Mouse (Mus musculus) ovary, postnatal 36 days (tissue): ENCODE measurements around the gene Fam169b.
A peak's percentile ranks its signal among the peaks of the same experiment; 100 is the strongest.

Source experiments
- DNase-seq: peaks from one replicate; pipeline ENCODE4 v3.0.0; 2022; ENCODE audit warnings: low spot score, mixed read lengths

Fam169b gene

GRCm38 (mm10) chr7:68318979-68319378 lies 45.3 kb downstream of the Fam169b start:
- no peak for DNase-seq

DNA sequence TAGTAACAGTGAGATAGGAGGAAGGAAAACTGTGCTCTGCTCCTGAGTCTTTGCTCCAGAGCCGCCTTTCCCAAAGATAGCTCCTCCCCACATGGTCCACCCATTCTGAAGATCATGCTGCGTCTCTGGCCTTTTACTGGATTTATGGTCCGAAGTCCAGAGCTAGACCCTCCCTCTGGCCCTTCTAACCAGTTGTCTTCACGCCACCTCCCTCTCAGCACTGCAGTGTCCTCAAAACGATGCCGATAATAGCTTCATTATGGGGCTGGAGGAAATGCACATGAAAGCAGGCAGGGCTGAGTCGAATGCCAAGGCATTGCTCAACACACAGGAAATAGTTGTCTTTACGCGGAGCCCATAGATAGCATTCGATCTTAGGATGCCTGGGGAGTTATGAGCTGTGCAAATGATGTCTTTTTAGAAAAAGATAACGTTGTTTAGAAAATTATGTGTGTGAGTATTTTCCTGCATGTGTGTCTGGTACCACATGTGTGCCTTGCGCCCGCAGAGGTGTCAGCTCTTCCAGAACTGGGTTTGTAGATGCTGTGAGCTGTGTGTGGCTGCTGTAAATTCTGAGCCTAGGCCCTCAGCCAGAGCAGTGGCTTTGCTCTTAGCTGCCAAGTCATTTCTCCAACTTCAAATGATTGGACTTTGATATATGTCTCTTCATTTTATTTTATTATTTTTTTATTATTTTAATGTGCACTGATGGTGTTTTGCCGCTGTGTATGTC lies 46.6 kb downstream of the Fam169b start:
- DNase-seq: no peak

GRCm38 (mm10) chr7:68323051-68323450 lies 49.4 kb downstream of the Fam169b start:
- no peak for DNase-seq

GRCm38 (mm10) chr7:68326190-68326722 lies 52.6 kb downstream of the Fam169b start:
- no peak for DNase-seq

GRCm38 (mm10) chr7:68329000-68329399 lies 55.4 kb downstream of the Fam169b start:
- no peak for DNase-seq

- DNase-seq: no peak
Measured at GRCm38 (mm10) chr7:68332799-68333198, 59.2 kb downstream of the Fam169b start.

GRCm38 (mm10) chr7:68337080-68337781 lies 63.6 kb downstream of the Fam169b start:
- DNase-seq: no peak

GRCm38 (mm10) chr7:68338680-68339079 lies 65.0 kb downstream of the Fam169b start:
- DNase-seq: no peak

GRCm38 (mm10) chr7:68344561-68344960 lies 70.9 kb downstream of the Fam169b start:
- no peak for DNase-seq

- no peak for DNase-seq
Measured at GRCm38 (mm10) chr7:68345963-68346362, 72.3 kb downstream of the Fam169b start.

DNA sequence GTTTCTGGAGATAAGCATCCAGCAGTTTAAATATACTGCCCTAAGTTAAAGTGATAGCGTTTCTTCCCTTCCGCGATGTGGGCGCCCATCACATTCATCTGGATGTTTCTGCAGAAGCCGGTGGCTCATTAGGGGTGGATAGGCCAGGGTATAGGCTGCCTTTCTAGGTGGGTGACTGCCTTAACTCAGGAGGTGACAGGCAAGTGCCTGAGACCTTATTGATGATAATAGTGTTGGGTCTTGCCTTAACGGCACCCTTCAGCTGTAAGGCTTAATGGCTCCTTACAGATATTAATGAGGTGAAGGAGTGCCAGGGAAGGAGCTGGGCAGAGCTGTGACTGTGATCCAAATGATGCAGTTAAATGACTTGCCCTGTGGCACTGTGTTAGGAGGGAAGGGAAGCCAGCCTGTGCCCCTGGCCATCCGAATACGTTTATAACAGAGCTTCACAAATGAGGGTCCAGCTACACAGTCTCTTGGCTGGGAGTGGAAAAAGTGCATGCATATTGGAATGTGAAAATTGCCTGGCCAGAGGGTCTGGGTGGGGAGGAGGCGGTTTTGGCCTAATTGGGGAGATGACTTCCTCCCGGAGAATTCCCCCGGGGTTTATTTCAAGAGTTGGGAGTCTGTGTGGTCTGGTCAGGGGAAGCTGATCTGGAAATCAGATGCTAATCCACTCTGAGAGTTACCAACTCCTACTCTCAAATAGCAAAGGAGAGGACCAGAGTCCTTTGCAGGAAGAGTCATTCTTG lies 81.9 kb downstream of the Fam169b start:
- no peak for DNase-seq

- peak; percentile 22 for DNase-seq
Measured at GRCm38 (mm10) chr7:68357407-68357806, 83.8 kb downstream of the Fam169b start.

DNA sequence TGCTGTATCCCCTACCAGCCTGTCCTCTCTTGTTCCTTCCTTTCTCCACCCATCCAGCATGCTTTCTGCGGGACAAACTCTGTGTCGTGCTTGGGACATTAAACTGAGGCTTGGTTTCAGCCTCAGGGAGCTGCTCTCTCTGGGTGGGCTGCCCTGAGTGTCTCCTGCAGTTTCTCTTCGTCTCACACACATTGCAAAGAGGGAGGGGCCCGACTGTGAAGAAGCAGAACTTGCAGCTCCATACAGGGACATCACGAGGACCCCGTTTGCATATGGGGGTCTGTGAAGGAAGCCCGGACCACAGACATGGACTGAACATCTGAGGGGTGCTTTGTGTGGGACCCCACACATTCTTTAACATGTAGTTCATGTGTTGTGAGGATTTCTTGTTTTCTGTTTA lies 89.0 kb downstream of the Fam169b start:
- DNase-seq: no peak

GRCm38 (mm10) chr7:68365711-68366110 lies 92.1 kb downstream of the Fam169b start:
- peak; percentile 52 for DNase-seq

DNA sequence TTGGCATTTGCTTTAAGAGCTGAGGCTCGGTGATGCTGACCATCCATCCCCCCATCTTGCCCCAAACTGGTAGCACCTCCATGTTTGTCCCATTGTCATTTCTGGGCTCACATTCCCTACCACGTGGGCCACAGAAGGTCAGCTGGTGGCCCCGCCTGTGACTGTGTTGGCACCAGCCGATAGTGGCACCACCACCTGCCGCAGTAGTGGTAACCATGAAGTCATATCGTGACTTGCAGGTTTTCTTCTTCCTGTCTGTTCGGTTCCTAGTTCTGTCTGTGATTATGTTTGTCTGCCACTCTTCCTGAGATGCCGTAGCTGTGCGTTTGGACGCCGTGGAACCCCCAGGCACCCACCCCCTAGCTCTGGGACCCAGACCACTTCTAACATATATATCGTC lies 95.3 kb downstream of the Fam169b start:
- DNase-seq: no peak

GRCm38 (mm10) chr7:68369694-68370093 lies 96.1 kb downstream of the Fam169b start:
- peak; percentile 73 for DNase-seq

DNA sequence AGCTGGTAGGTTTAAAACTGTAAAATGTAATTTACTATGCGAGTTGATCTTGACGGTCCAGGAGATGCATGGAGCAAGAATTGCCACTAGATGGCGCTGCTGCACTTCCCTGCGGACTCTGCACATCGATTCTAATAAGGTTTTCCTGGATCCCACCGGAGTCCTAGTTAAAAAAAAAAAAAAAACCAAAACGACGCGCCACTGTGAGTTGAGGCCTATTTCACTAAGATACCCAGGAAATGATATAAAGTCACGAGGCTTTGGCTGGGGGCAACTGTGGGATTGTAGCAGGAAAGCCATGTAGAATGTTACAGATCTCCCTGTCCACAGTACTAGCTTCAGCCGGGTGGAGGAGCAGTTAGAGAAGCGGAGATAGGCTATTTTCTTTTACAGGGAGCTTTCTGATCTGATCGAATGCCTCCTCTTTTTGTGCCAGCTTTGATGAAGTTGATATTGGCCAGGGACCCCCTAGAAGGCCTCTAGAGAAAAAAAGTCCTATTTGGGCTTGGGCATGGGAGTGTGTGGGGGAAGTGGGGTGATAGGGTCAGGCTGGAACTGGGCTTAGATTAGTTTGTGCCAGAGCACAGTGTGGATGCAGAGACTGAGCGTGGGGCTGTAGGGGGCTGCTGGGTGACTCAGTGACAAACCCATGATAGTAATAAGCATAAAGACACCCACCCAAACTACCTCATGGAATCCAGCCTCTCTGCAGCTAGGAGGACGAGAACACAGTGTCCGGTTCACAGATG lies 100.6 kb downstream of the Fam169b start:
- DNase-seq: peak; percentile 53

DNA sequence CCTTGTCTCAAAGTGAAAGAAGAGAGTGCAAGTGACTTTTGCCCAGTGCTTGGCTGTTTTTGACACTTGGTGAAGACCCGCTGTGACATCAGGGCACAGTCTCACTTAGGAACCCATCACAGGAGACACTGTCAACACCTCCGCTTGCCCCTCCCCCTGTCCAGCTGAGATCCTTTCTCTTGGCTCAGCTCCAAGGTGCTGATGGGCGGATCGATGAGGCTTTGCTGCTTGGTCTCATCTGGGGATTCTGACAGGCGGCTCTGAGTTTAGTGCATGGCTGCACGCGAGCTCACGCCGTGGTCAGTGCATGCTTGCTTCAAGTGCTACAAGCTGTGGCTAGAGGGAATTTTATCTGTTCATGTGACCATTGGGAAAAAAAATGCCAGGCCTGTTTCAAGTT lies 108.5 kb downstream of the Fam169b start:
- no peak for DNase-seq

DNA sequence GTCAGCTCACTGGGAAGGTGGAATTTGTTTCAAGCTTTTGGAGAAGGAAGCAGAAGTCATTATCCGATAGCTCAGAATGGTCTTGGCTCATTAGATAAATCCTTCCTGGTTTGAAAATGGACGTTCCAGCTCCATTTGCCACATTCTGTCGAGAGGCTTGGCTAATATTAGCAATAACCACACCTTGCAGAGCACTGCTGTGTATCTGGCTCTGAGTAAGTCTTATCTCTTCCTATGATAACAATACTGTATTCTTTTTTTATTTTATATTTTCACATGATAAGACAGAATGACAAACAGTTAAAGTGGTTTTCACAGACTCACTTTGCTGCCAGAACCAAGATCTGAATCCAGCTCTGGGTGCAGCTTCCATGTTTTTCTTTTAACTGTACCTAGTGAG lies 113.1 kb downstream of the Fam169b start:
- no peak for DNase-seq

DNA sequence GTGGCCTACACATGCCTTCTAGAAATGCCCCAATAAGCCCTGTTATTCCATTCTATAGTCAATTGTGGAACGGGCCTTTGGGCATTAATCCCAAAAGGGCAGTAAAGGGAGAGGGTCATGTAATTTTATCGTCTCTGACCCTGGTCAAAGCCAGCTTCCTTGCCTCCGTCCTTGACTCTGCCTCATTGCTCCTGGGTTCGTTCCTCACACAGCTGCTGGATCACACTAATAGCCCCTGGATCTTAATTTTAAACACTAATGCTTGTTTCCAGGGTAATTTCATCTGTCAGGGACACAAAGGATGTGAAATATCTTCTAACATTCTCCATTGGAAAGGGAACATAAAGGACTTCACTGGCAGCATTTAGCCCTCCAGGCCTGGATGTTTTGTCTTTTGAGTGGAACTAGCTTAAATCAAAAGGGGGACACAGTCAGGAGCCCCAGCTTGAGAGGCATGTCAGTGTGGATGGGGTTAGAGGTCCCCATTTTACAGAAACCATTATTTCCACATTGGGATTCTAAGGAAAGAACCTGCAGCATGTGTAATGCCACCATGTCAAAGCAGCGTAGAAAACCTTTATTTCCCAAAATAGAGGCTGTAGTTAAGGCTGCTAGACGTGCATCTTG lies 122.2 kb downstream of the Fam169b start:
- DNase-seq: no peak

DNA sequence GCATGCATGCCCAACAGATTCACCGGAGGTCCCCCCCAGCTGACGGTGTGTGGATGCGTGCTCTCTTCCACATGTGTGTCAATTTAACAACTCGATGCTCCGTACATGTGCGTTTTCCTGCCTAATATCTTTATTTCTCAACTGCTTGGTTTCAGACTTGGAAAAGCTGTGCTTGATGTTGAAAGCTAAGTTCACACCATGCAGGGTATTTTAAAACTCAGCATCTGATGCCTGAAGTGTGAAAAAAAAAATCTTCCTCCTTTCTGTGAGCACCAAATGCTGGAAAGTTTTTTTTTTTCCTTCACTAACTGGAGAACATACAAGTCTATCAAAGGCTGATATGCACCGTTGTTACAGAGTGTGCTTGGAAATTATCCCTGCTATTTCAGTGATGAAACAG lies 126.9 kb downstream of the Fam169b start:
- no peak for DNase-seq
